Mouse (Mus musculus) liver, adult 2 months (tissue): ENCODE results near the gene Ccdc146.

Source experiments
- CTCF ChIP-seq: fragments of 200-500 bp; IDR thresholded peaks from 2 replicates; pipeline ENCODE4 v1.5.1; 2011; ENCODE audit warnings: low read depth, low read length, control low read depth
- POLR2A ChIP-seq: fragments of 200-500 bp; IDR thresholded peaks from 2 replicates; pipeline ENCODE4 v1.6.1; 2011; ENCODE audit warnings: low read length, control low read depth; ENCODE audit not compliant: insufficient read depth; ENCODE audit errors: extremely low read depth

GRCm38 (mm10) chr5:21394562-21394961 lies 29.9 kb downstream of the Ccdc146 start:
- TF ChIP-seq POLR2A (no peak), CTCF (no peak)
